Mouse (Mus musculus) thymus, adult 2 months (tissue): Measurements from ENCODE around the gene Palmd.

Experiments used
- CTCF ChIP-seq: fragments of 200-500 bp; IDR thresholded peaks from 2 replicates; pipeline ENCODE4 v1.5.1; 2012; ENCODE audit warnings: mild to moderate bottlenecking, control low read depth, low read length, moderate library complexity, borderline replicate concordance; ENCODE audit not compliant: control insufficient read depth, poor library complexity, insufficient read depth; ENCODE audit errors: extremely low read depth
- POLR2A ChIP-seq: fragments of 200-500 bp; IDR thresholded peaks from 2 replicates; pipeline ENCODE4 v1.6.1; 2012; ENCODE audit warnings: mild to moderate bottlenecking, low read length, control low read depth, moderate library complexity; ENCODE audit not compliant: control insufficient read depth, poor library complexity, insufficient read depth; ENCODE audit errors: extremely low read depth

- no peak for TF ChIP-seq CTCF
- TF ChIP-seq POLR2A, result no peak
These were observed 17.0 kb upstream of the Palmd start for GRCm38 (mm10) chr3:116985741-116986140.
